Mouse (Mus musculus): ENCODE data around the gene Pck2.

Pck2 gene

DNA sequence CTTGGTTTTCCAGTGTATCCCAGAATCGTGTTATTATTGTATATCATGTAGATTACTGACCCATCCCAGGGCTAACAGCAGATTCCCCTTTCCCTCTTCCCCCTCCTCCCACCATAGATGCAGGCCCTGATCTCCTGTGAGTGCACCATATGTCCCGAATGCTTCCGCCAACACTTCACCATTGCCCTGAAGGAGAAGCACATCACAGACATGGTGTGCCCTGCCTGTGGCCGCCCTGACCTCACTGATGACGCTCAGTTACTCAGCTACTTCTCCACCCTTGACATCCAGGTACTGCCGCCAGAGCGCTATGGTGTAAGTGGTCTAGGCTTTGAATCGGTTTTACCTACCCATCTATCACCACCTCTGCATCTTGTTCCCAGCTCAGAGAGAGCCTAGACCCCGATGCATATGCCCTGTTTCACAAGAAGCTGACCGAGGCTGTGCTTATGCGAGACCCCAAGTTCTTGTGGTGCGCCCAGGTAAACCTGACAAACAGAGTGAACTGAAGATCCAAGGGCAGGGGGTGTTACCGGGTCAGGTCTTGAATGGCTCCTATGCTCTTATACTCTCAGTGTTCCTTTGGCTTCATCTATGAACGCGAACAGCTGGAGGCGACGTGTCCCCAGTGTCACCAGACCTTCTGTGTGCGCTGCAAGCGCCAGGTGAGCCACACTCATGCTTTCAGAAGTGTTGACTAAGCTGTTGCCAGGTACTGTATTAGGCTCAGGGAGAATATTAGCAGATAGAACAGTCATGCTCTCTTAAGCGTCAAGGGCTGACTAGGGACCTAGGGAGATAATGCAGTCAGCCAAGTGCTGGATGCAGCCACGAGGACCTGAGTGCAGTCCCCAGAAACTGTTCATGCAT is 58.7 kb downstream of the Pck2 start:
- no peak for DNase-seq (ENCODE audit: low read depth, low spot score)

Measured in brain, embryonic 18.5 days (tissue).